Mouse (Mus musculus) MEL (cell line): Measurements from ENCODE around the gene Ptpre. TPM values are rescaled to one million over a fixed set of nuclear protein-coding genes. Genes with fewer than 3 reads are reported as not detected.

Source experiments
- DNase-seq: peaks from one replicate; pipeline ENCODE4 v3.0.0; 2011; ENCODE audit warnings: low read depth, low spot score
- H3K27ac ChIP-seq: 2 replicates; pipeline ENCODE4 v1.5.1; 2012; ENCODE audit warnings: low read depth, mild to moderate bottlenecking, control low read depth, low read length, moderate library complexity; ENCODE audit not compliant: control insufficient read depth
- H3K27me3 ChIP-seq, 2 experiments: fragments of 150-350 bp in 1 of 2; sonication (generic) in 1 of 2; 2 replicates each; pipeline ENCODE4 v1.6.1; 2012; ENCODE audit warnings: low read length in 2 of 2, mild to moderate bottlenecking in 2 of 2, improper control_type of control experiment in 1 of 2, moderate library complexity in 1 of 2; ENCODE audit not compliant: insufficient read depth in 2 of 2, control insufficient read depth in 1 of 2
- H3K36me3 ChIP-seq, 2 experiments: 2 replicates each; pipeline ENCODE4 v1.6.1; 2012 to 2014; ENCODE audit warnings: low read length in 2 of 2, improper control_type of control experiment in 1 of 2, inconsistent platforms in 1 of 2, mild to moderate bottlenecking in 1 of 2; ENCODE audit not compliant: insufficient read depth in 2 of 2, control insufficient read depth in 1 of 2
- H3K4me1 ChIP-seq, 2 experiments: fragments of 150-350 bp in 1 of 2; sonication (generic) in 1 of 2; 2 replicates each; pipeline ENCODE4 v1.6.1; 2012; ENCODE audit warnings: low read length in 2 of 2, improper control_type of control experiment in 1 of 2, mild to moderate bottlenecking in 1 of 2; ENCODE audit not compliant: insufficient read depth in 2 of 2, control insufficient read depth in 1 of 2
- H3K4me3 ChIP-seq, 2 experiments: fragments of 150-350 bp in 1 of 2; sonication (generic) in 1 of 2; 2 replicates each; pipeline ENCODE4 v1.5.1; 2012; ENCODE audit warnings: low read depth in 2 of 2, low read length in 2 of 2, mild to moderate bottlenecking in 2 of 2, moderate library complexity in 2 of 2, control low read depth in 1 of 2, improper control_type of control experiment in 1 of 2; ENCODE audit not compliant: control insufficient read depth in 1 of 2, insufficient read depth in 1 of 2
- H3K79me2 ChIP-seq: 2 replicates; pipeline ENCODE4 v1.6.1; 2012; ENCODE audit warnings: mild to moderate bottlenecking, low read length, moderate library complexity; ENCODE audit not compliant: control insufficient read depth, poor library complexity, insufficient read depth
- H3K9ac ChIP-seq: 2 replicates; pipeline ENCODE4 v1.6.1; 2012; ENCODE audit warnings: low read depth, mild to moderate bottlenecking, control low read depth, low read length, moderate library complexity; ENCODE audit not compliant: control insufficient read depth, poor library complexity, severe bottlenecking
- H3K9me3 ChIP-seq: fragments of 150-350 bp; sonication (generic); replicated peaks from 2 replicates; pipeline ENCODE4 v1.6.1; 2012; ENCODE audit warnings: mild to moderate bottlenecking, low read length, improper control_type of control experiment, moderate library complexity; ENCODE audit not compliant: insufficient read depth
- BHLHE40 ChIP-seq: IDR thresholded peaks from 2 replicates; pipeline ENCODE4 v1.6.1; 2012; ENCODE audit warnings: low read depth, mild to moderate bottlenecking, inconsistent platforms, low read length, improper control_type of control experiment, borderline replicate concordance
- CHD2 ChIP-seq: IDR thresholded peaks from 2 replicates; pipeline ENCODE4 v1.6.1; 2011; ENCODE audit warnings: low read length, improper control_type of control experiment
- CTCF ChIP-seq, 3 experiments: IDR thresholded peaks in 2 of 3; conservative IDR thresholded peaks in 1 of 3; 2 replicates each; pipeline ENCODE4 v1.5.1; 2011 to 2012; ENCODE audit warnings: low read length in 3 of 3, low read depth in 2 of 3, mild to moderate bottlenecking in 2 of 3, improper control_type of control experiment in 1 of 3, inconsistent platforms in 1 of 3, mixed read lengths in 1 of 3, moderate library complexity in 1 of 3; ENCODE audit not compliant: control insufficient read depth in 1 of 3, insufficient read depth in 1 of 3, poor library complexity in 1 of 3, severe bottlenecking in 1 of 3
- EP300 ChIP-seq, 2 experiments: IDR thresholded peaks; 2 replicates each; pipeline ENCODE4 v1.6.1; 2011; ENCODE audit warnings: improper control_type of control experiment in 2 of 2, low read length in 2 of 2, low read depth in 1 of 2, mild to moderate bottlenecking in 1 of 2
- ETS1 ChIP-seq: IDR thresholded peaks from 2 replicates; pipeline ENCODE4 v1.6.1; 2012; ENCODE audit warnings: low read depth, mild to moderate bottlenecking, inconsistent platforms, low read length, improper control_type of control experiment, moderate library complexity
- GATA1 ChIP-seq: IDR thresholded peaks from 2 replicates; pipeline ENCODE4 v1.6.1; 2011; ENCODE audit warnings: low read depth, low read length, improper control_type of control experiment
- JUND ChIP-seq: IDR thresholded peaks from 2 replicates; pipeline ENCODE4 v1.6.1; 2011; ENCODE audit warnings: low read depth, mild to moderate bottlenecking, improper control_type of control experiment, low read length
- KAT2A ChIP-seq: conservative IDR thresholded peaks from 2 replicates; pipeline ENCODE4 v1.6.1; 2012; ENCODE audit warnings: low read depth, low read length, improper control_type of control experiment, inconsistent platforms
- MAX ChIP-seq: IDR thresholded peaks from 2 replicates; pipeline ENCODE4 v1.6.1; 2011; ENCODE audit warnings: low read length, improper control_type of control experiment
- MAZ ChIP-seq: IDR thresholded peaks from 2 replicates; pipeline ENCODE4 v1.6.1; 2012; ENCODE audit warnings: low read depth, mild to moderate bottlenecking, inconsistent platforms, low read length, improper control_type of control experiment
- MEF2A ChIP-seq: IDR thresholded peaks from 2 replicates; pipeline ENCODE4 v1.6.1; 2014; ENCODE audit warnings: low read depth, mild to moderate bottlenecking, inconsistent platforms, low read length, improper control_type of control experiment; ENCODE audit not compliant: poor library complexity, insufficient replicate concordance, severe bottlenecking; ENCODE audit errors: extremely low read depth
- MYB ChIP-seq: IDR thresholded peaks from 2 replicates; pipeline ENCODE4 v1.6.1; 2011; ENCODE audit warnings: mild to moderate bottlenecking, low read depth, low read length, improper control_type of control experiment
- MYC ChIP-seq: IDR thresholded peaks from 2 replicates; pipeline ENCODE4 v1.6.1; 2011; ENCODE audit warnings: low read depth, mild to moderate bottlenecking, low read length, improper control_type of control experiment, moderate library complexity
- NELFE ChIP-seq: IDR thresholded peaks from 2 replicates; pipeline ENCODE4 v1.6.1; 2011; ENCODE audit warnings: low read depth, low read length, improper control_type of control experiment
- NRF1 ChIP-seq: IDR thresholded peaks from 2 replicates; pipeline ENCODE4 v1.6.1; 2014; ENCODE audit warnings: low read depth, mild to moderate bottlenecking, inconsistent platforms, low read length, improper control_type of control experiment, moderate library complexity; ENCODE audit not compliant: poor library complexity, insufficient read depth, severe bottlenecking
- POLR2A ChIP-seq, 2 experiments: IDR thresholded peaks; 2 replicates each; pipeline ENCODE4 v1.6.1; 2011 to 2012; ENCODE audit warnings: low read length in 2 of 2, mild to moderate bottlenecking in 2 of 2, control low read depth in 1 of 2, improper control_type of control experiment in 1 of 2, low read depth in 1 of 2, moderate library complexity in 1 of 2; ENCODE audit not compliant: control insufficient read depth in 1 of 2, insufficient read depth in 1 of 2, poor library complexity in 1 of 2
- POLR2AphosphoS5 ChIP-seq: IDR thresholded peaks from 2 replicates; pipeline ENCODE4 v1.6.1; 2012; ENCODE audit warnings: low read depth, borderline replicate concordance, mild to moderate bottlenecking, inconsistent platforms, low read length, moderate library complexity, mixed read lengths
- RAD21 ChIP-seq: IDR thresholded peaks from 2 replicates; pipeline ENCODE4 v1.6.1; 2011; ENCODE audit warnings: mild to moderate bottlenecking, low read depth, low read length, improper control_type of control experiment
- RCOR1 ChIP-seq: IDR thresholded peaks from 2 replicates; pipeline ENCODE4 v1.6.1; 2012; ENCODE audit warnings: low read depth, mild to moderate bottlenecking, inconsistent platforms, low read length, improper control_type of control experiment
- SIN3A ChIP-seq: IDR thresholded peaks from 2 replicates; pipeline ENCODE4 v1.6.1; 2012; ENCODE audit warnings: low read length, improper control_type of control experiment, inconsistent platforms
- SMC3 ChIP-seq: IDR thresholded peaks from 2 replicates; pipeline ENCODE4 v1.6.1; 2011; ENCODE audit warnings: low read depth, low read length, improper control_type of control experiment
- TBP ChIP-seq: IDR thresholded peaks from 2 replicates; pipeline ENCODE4 v1.8.0; 2011; ENCODE audit warnings: low read depth, low read length, improper control_type of control experiment
- TCF12 ChIP-seq: IDR thresholded peaks from 2 replicates; pipeline ENCODE4 v1.6.1; 2014; ENCODE audit warnings: low read depth, mild to moderate bottlenecking, inconsistent platforms, low read length, improper control_type of control experiment, moderate library complexity
- UBTF ChIP-seq: IDR thresholded peaks from 2 replicates; pipeline ENCODE4 v1.6.1; 2012; ENCODE audit warnings: low read depth, mild to moderate bottlenecking, inconsistent platforms, low read length, improper control_type of control experiment, moderate library complexity, borderline replicate concordance; ENCODE audit not compliant: insufficient read depth
- USF1 ChIP-seq: IDR thresholded peaks from 2 replicates; pipeline ENCODE4 v1.6.1; 2014; ENCODE audit warnings: low read depth, mild to moderate bottlenecking, inconsistent platforms, low read length, improper control_type of control experiment, moderate library complexity
- ZC3H11A ChIP-seq: IDR thresholded peaks from 2 replicates; pipeline ENCODE4 v1.6.1; 2012; ENCODE audit warnings: low read depth, mild to moderate bottlenecking, inconsistent platforms, low read length, improper control_type of control experiment
- ZMIZ1 ChIP-seq: IDR thresholded peaks from 2 replicates; pipeline ENCODE4 v1.6.1; 2012; ENCODE audit warnings: low read depth, mild to moderate bottlenecking, inconsistent platforms, low read length, improper control_type of control experiment, moderate library complexity
- polyA plus RNA-seq, 2 experiments: library from polyadenylated mRNA; stranded (reverse) in 1 of 2; unstranded in 1 of 2; fragments of >175 nt in 1 of 2; fragments of >200 nt in 1 of 2; gene quantifications; 2 replicates each; pipeline versions ENCODE4 v1.2.1 to v1.2.4; 2012; ENCODE audit warnings: low replicate concordance in 2 of 2, low read depth in 1 of 2; ENCODE audit not compliant: insufficient read length in 2 of 2, insufficient read depth in 1 of 2, missing spikeins in 1 of 2
- total RNA-seq: library from RNA; depleted of rRNA; stranded (reverse); fragments of 300-350 nt; gene quantifications from 2 replicates; pipeline ENCODE4 v1.2.3, GENCODE M21; 2012; rRNA removed

Ptpre gene
- total RNA-seq (4.9 and 6.9 TPM in 2 replicates), polyA plus RNA-seq (10 to 100 TPM in 1 of 2 experiments, not detected in 1; 12.9 TPM)

- H3K27ac ChIP-seq = peak within 1 kb of the TSS; percentile 69
- peak; percentile 91 for DNase-seq
- H3K9ac ChIP-seq = peak within 1 kb of the TSS; percentile 74
- peaks cover 35% of the 10 kb centered on the region for H3K79me2 ChIP-seq
- no peaks in the 10 kb centered on the region for H3K27me3 ChIP-seq
- H3K4me3 ChIP-seq = peak within 1 kb of the TSS; percentile 87 to 88
- peaks cover 2 to 43% of the 10 kb centered on the region in 2 experiments; a peak in 3 of 4 replicates for H3K4me1 ChIP-seq
- peaks cover 0 to 20% of the 10 kb centered on the region in 2 experiments; a peak in 2 of 4 replicates for H3K36me3 ChIP-seq
- TF ChIP-seq POLR2AphosphoS5 (no peak), MYC (no peak), TCF12 (peak; percentile 21; the same call in 1 of the 2 replicates), MAX (no peak), USF1 (no peak), POLR2A (IDR thresholded peaks at IDR 0.05; ENCODE audit: control insufficient read depth in 1 of 2, insufficient read depth in 1 of 2, low read depth in 1 of 2, low read length in 2 of 2, poor library complexity in 1 of 2) (0 out of 4 replicates have a peak, but pooled peaks of 1 of the 2 experiments have one; percentile 7), ZMIZ1 (no peak), SMC3 (peak; percentile 92), MEF2A (no peak), TBP (no peak; the same call in 1 of the 2 replicates), ZC3H11A (peak; percentile 93), NRF1 (no peak), GATA1 (no peak), KAT2A (no peak), CTCF (IDR thresholded peaks at IDR 0.05 in 2 of 3, conservative IDR thresholded peaks at IDR 0.05 in 1 of 3; ENCODE audit: control insufficient read depth in 1 of 3, insufficient read depth in 1 of 3, low read depth in 2 of 3, low read length in 3 of 3, poor library complexity in 1 of 3, severe bottlenecking in 1 of 3) (peak; percentile 47 to 89 (median 79); a peak in 5 of 6 replicates), MYB (no peak), BHLHE40 (no peak), RAD21 (peak; percentile 72), JUND (no peak), RCOR1 (no peak), CHD2 (no peak), MAZ (peak; percentile 74; the same call in 1 of the 2 replicates), NELFE (no peak; the same call in 1 of the 2 replicates), UBTF (no peak), ETS1 (no peak), SIN3A (peak; percentile 78), EP300 (IDR thresholded peaks at IDR 0.05; ENCODE audit: low read depth in 1 of 2, low read length in 2 of 2) (no peak)
- TF ChIP-seq, all 39 proteins: peak for 8
- H3K9me3 ChIP-seq = no peaks in the 10 kb centered on the region
Observed at GRCm38 (mm10) chr7:135537341-135537901, at the start of gene Ptpre. Ptpre (plus strand) TSS chr7:135537481.
